Mouse (Mus musculus): Measurements from ENCODE around the gene Nfix. TPM values are rescaled to one million over a fixed set of nuclear protein-coding genes. Genes with fewer than 3 reads are reported as not detected.

The Nfix gene
- total RNA-seq, 2 experiments from 2014 or later, result 134 to 137 TPM

DNA sequence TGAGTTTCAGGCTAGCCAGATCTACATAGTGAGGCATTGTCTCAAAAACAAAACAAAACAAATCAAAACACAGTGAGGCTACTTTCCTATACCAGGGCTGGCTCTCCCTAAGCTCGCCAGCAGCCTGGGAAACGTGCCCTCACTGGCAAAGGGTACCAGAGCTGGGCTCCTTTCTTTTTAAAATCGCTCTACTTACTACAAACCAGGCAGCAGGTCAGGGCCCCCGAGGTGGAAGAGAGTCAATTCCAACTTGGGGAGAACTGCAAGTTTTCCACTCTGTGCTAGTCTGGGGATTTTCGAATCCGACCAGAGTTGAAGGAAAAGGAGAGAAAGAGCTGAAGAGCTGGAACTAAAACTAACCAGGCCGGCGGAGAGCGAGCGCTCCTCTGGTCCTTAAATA is 17.5 kb downstream of the Nfix start:
- no peak for DNase-seq (ENCODE audit: low spot score in 2 of 2)

- DNase-seq (ENCODE audit: low spot score in 2 of 2), result no peak
Measured at GRCm38 (mm10) chr8:84781686-84782505, 18.2 kb downstream of the Nfix start.

DNA sequence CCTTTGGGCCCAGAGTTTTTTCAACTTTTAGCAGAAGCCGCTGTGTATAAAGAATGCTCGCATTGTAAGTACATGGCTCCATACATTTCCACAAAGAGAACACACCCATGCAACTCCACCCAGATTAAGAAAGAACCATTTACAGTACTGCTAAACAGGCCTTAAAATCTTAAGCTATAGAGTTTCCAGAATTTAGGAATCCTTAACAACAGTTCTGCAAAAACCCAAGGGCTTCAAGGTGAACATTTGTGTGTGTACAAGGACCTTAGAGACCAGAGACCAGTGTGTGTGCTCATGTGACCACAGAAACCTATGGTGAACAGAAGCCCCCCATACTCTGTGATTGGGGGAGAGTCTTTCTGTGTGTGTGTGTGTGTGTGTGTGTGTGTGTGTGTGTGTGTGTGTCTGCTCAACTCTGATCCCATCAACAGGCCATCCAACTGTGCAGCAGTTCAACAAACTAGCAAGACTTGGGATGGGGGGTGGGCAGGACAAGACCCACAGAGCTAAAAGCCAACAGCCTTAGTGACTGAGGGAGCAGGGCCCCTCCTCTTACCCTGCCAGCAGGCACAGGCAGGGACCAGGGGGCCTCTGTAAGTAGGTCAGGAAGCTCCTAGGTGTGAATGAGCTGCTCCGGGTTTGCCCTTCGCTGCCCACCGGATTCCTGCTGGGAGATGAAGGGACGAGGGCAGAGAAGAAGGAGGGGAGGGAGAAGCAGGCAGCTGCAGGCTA is 19.0 kb downstream of the Nfix start:
- DNase-seq (ENCODE audit: low spot score in 2 of 2), result no peak

GRCm38 (mm10) chr8:84780225-84780555 is 20.0 kb downstream of the Nfix start:
- DNase-seq (ENCODE audit: low spot score in 2 of 2), result no peak

GRCm38 (mm10) chr8:84779519-84780224 is 20.5 kb downstream of the Nfix start:
- DNase-seq (ENCODE audit: low spot score in 2 of 2), result no peak

GRCm38 (mm10) chr8:84778638-84779380 is 21.3 kb downstream of the Nfix start:
- no peak for DNase-seq (ENCODE audit: low spot score in 2 of 2)

GRCm38 (mm10) chr8:84777899-84778637 is 22.1 kb downstream of the Nfix start:
- no peak for DNase-seq (ENCODE audit: low spot score in 2 of 2)

DNA sequence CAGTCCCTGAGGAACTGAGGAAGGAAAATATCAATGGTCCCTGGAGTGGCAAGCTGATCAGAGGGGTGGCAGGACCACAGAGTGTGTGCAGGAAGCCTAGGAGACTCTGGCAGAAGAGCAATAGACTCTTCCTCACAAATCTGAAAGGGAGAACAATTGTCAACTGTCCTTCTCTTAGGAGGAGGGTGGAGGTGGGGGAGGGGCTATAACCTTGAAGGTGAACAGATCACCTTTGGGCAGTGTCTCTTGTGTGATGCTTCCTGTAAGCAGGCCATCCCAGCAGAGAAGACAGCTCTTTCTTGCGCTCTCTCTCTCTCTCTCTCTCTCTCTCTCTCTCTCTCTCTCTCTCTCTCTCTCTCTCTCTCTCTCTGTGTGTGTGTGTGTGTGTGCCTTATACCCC is 23.6 kb downstream of the Nfix start:
- DNase-seq (ENCODE audit: low spot score in 2 of 2), result no peak

DNA sequence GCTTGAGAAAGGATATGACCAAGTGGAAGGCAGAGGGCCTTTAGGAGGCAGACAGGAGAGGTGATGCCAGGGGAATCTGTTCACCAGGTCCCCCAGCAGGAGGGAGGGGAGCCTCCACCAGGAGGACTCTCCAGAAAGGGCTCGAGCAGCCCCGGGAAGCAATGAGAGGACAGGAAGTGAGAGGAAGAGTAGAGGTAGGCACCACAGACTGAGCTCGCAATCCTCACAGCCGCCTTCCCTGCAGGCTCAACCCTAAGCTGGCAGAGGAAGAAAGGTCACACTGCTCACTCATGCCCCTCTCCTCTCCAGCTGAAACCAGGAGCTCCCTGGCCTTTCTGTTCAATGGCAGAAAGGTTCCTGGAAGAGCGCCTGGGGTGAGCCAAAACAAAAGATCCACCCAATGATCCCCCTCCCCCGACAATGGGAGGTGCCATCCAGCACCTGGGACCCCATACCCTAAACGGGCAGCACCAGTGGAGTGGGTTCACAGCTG is 24.5 kb downstream of the Nfix start:
- DNase-seq (ENCODE audit: low spot score in 2 of 2), result no peak

- no peak for DNase-seq (ENCODE audit: low spot score in 2 of 2)
Measured at GRCm38 (mm10) chr8:84775105-84775591, 25.0 kb downstream of the Nfix start.

GRCm38 (mm10) chr8:84774473-84774911 is 25.7 kb downstream of the Nfix start:
- no peak for DNase-seq (ENCODE audit: low spot score in 2 of 2)

- no peak for DNase-seq (ENCODE audit: low spot score in 2 of 2)
Measured at GRCm38 (mm10) chr8:84773833-84774232, 26.3 kb downstream of the Nfix start.

GRCm38 (mm10) chr8:84773304-84773703 is 26.8 kb downstream of the Nfix start:
- DNase-seq (ENCODE audit: low spot score in 2 of 2), result no peak

DNA sequence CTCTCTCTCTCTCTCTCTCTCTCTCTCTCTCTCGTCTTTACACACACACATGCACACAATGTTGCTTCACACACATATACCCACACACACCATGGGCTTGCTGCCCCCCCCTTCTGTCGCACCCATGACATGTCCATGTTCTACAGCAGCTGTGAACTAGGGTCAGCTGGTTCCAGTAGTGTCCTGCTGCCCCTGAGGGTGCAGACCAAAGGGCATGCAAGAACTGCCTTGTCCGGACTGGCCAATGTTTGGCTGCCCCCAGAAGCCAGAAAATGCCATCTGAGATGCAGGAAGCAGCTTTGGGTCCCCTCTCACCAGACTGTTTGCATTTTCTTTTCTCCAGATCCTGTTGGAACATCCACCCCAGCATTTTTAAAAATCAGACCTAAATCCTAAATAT is 27.5 kb downstream of the Nfix start:
- no peak for DNase-seq (ENCODE audit: low spot score in 2 of 2)

- no peak for DNase-seq (ENCODE audit: low spot score in 2 of 2)
Measured at GRCm38 (mm10) chr8:84771941-84772378, 28.2 kb downstream of the Nfix start.

GRCm38 (mm10) chr8:84771000-84771687 is 29.0 kb downstream of the Nfix start:
- no peak for DNase-seq (ENCODE audit: low spot score in 2 of 2)

DNA sequence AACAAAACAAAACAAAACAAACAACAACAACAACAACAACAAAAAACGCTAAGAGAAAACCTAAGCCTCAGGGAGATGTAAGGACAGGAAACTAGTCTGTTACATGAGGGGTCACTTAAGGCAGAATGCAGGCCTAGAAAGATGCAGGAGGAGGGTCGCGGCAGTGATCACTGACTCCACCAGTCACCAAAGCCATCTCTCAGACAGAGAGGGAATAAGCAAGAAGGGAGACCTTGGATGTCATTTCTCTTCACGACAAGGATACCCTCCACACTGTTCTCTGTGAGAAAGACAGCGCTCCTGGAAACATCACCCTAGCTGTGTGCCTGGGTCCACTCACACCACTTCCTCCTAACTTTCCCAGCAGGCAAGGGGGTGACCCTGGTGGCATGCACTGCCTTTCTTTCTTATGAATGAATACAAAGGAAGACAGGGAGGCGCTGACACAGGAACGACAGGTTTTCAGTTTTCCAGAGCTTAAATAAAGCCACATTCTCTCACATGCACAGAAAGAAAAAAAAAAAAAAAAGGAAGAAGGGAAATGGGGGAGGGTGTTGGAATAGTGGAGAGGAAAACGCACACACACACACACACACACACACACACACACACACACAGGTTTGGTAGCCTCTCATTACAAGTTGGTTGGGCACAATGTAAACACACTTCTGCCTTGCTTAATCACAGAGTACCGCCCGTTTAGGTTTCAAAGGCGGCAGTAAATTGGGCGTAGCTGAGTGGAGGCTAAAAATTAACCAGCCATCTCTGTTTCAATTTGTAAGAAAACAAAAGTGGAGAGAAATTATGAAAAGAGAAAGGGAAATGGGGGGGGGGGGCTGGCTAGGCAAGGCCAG is 29.8 kb downstream of the Nfix start:
- DNase-seq (ENCODE audit: low spot score in 2 of 2), result no peak

DNA sequence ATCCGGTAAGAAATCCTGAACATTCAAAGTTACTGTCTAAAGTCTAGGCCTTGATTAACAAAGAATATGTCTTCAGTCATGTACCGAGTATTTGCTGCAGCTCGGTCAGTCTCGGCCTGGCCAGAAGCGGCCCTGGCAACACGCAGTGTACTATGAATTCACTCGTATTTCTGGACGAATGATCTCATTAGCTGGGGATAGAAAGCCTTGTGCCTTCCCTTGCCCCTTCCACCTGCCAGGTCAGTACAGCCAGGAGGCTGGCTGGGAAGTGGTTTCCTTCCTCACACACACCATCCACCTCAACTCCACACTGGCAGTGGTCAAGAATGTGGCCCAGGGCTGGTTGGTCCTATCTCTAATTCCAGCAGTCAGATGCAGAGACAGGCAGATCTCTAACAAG is 30.8 kb downstream of the Nfix start:
- DNase-seq (ENCODE audit: low spot score in 2 of 2), result no peak
